Mouse (Mus musculus): ENCODE data around the gene Acin1. TPM values are rescaled to one million over a fixed set of nuclear protein-coding genes. Genes with fewer than 3 reads are reported as not detected.

Gene Acin1
- total and polyA plus RNA-seq, 2 experiments from 2014 or later = 56.0 to 69.7 TPM

GRCm38 (mm10) chr14:54638210-54638609 is 48.5 kb downstream of the Acin1 start:
- H3K36me3 ChIP-seq (replicated peaks; ENCODE audit: control insufficient read depth, insufficient read depth, low read length) = peaks cover 16% of the 10 kb centered on the region
- no peaks in the 10 kb centered on the region for H3K27me3 ChIP-seq (ENCODE audit: control insufficient read depth, insufficient read depth, low read length)
- H3K27ac ChIP-seq (ENCODE audit: low read depth) = no peak overlapping the region
- H3K4me2 ChIP-seq (ENCODE audit: low read depth, low read length) = no peak overlapping the region
- H3K9ac ChIP-seq (replicated peaks; ENCODE audit: low read depth, low read length) = no peak overlapping the region
- WGBS = 65% methylated on average over 5 of the region's 5 CpGs
- DNase-seq (ENCODE audit: low spot score) (no peak), ATAC-seq (ENCODE audit: insufficient read depth, low read depth) (no peak)
- no peaks in the 10 kb centered on the region for H3K9me3 ChIP-seq (replicated peaks; ENCODE audit: control insufficient read depth, low read length)
- no peak overlapping the region for H3K4me3 ChIP-seq (ENCODE audit: low read depth, low read length)
- TF ChIP-seq EP300 (IDR thresholded peaks at IDR 0.05; ENCODE audit: low read depth) = no peak
- TF ChIP-seq CTCF (IDR thresholded peaks at IDR 0.05; ENCODE audit: low read depth) = peak; percentile 17; the same call in 1 of the 2 replicates
- H3K4me1 ChIP-seq (ENCODE audit: control insufficient read depth, insufficient read depth) = no peaks in the 10 kb centered on the region

DNA sequence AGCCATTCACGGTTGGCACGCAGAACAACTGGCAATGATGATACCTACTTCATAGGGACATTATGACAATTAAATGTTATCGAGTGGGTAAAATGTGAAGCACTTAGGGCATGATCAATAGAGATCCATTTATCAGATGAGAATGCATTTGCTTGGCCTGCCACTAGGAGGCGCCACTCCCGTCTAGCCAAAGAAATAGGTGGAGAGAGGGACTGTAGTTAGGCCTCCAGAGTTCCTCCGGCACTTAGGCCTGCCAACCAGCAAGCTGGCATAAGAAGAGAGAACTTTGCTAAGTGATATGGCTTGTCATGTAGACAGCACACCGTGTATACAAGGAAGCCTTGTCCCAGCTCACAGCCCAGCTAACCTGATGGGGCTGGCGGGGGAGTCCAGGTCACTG is 49.8 kb downstream of the Acin1 start:
- Histone ChIP-seq H3K4me3 (ENCODE audit: low read depth, low read length) (no peak overlapping the region), H3K9ac (replicated peaks; ENCODE audit: low read depth, low read length) (no peak overlapping the region), H3K36me3 (replicated peaks; ENCODE audit: control insufficient read depth, insufficient read depth, low read length) (peaks cover 9% of the 10 kb centered on the region; the same call in 1 of the 2 replicates), H3K4me2 (ENCODE audit: low read depth, low read length) (no peak overlapping the region), H3K4me1 (ENCODE audit: control insufficient read depth, insufficient read depth) (no peaks in the 10 kb centered on the region), H3K9me3 (replicated peaks; ENCODE audit: control insufficient read depth, low read length) (no peaks in the 10 kb centered on the region), H3K27me3 (ENCODE audit: control insufficient read depth, insufficient read depth, low read length) (no peaks in the 10 kb centered on the region), H3K27ac (ENCODE audit: low read depth) (no peak overlapping the region)
- TF ChIP-seq EP300 (IDR thresholded peaks at IDR 0.05; ENCODE audit: low read depth) = no peak
- peak; percentile 71 for TF ChIP-seq CTCF (IDR thresholded peaks at IDR 0.05; ENCODE audit: low read depth)
- 53% methylated on average over 8 of the region's 8 CpGs for WGBS
- ATAC-seq (ENCODE audit: insufficient read depth, low read depth) = no peak
- DNase-seq (ENCODE audit: low spot score) = peak; percentile 35

DNA sequence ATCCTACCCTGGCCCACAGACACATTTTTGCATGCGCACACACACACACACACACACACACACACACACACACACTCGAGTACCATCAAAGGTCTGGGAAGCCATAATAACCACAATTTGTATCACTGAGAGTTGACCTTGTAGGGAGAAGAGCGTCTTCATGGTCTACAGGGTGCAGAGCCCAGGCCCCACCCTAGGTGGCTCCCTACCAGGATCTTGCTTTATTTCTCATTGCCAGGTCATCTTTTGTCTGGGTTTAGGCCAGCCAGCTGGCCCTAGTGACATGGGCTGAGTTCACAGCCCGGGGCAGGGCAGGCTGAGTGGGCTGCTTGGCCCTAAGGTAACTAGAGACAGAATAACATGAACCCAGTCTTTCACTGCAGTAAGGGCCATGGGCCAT is 52.5 kb downstream of the Acin1 start:
- TF ChIP-seq EP300 (IDR thresholded peaks at IDR 0.05; ENCODE audit: low read depth) (no peak), CTCF (IDR thresholded peaks at IDR 0.05; ENCODE audit: low read depth) (peak; percentile 16; the same call in 1 of the 2 replicates)
- Histone ChIP-seq H3K27me3 (ENCODE audit: control insufficient read depth, insufficient read depth, low read length) (no peaks in the 10 kb centered on the region), H3K4me1 (ENCODE audit: control insufficient read depth, insufficient read depth) (no peaks in the 10 kb centered on the region), H3K4me3 (ENCODE audit: low read depth, low read length) (no peak overlapping the region), H3K36me3 (replicated peaks; ENCODE audit: control insufficient read depth, insufficient read depth, low read length) (peaks cover 8% of the 10 kb centered on the region; the same call in 1 of the 2 replicates), H3K4me2 (ENCODE audit: low read depth, low read length) (no peak overlapping the region), H3K27ac (ENCODE audit: low read depth) (no peak overlapping the region), H3K9ac (replicated peaks; ENCODE audit: low read depth, low read length) (no peak overlapping the region), H3K9me3 (replicated peaks; ENCODE audit: control insufficient read depth, low read length) (no peaks in the 10 kb centered on the region)
- DNase-seq (ENCODE audit: low spot score) (no peak), ATAC-seq (ENCODE audit: insufficient read depth, low read depth) (no peak)
- WGBS = 75% methylated on average over 4 of the region's 4 CpGs

DNA sequence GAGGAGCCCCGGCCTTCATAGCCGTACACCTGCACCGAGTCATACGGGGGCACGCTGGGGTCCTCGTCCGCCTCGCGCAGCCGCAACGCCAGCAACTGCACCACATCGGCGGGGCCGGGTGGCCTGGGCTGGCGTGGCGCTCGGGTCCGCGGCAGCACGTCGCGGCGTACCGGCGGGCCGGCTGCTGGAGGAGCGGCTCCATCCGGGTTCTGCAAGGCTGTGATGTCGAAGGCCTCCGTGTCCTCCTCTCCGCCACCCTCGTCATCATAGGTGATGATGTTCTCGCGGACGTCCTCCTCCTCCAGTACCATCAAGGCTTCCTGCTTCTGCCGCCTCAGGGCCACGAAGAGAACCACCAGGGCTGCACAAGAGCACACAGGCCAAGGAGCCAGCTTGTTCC is 54.5 kb downstream of the Acin1 start:
- TF ChIP-seq CTCF (IDR thresholded peaks at IDR 0.05; ENCODE audit: low read depth) (no peak), EP300 (IDR thresholded peaks at IDR 0.05; ENCODE audit: low read depth) (no peak)

DNA sequence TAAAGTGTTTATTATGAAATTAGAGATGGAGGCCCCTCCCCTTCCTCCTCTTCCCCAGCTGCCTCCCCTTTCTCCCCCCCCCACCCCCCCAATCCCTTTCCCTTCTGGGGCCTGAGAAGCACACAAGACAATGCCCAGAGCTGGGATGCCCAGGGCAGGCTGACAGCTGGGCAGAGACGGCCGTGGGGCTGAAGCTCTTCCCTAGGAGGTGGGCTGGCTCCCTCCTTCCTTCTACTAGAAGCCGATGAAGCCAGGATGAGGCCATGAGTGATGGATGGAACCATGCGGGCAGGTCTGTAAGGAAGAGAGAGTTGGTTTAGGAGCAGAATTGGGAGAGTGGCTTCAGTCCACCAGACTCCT is 55.5 kb downstream of the Acin1 start:
- Histone ChIP-seq H3K27me3 (ENCODE audit: control insufficient read depth, insufficient read depth, low read length) (no peaks in the 10 kb centered on the region), H3K4me3 (ENCODE audit: low read depth, low read length) (no peak overlapping the region), H3K9ac (replicated peaks; ENCODE audit: low read depth, low read length) (no peak overlapping the region), H3K4me2 (ENCODE audit: low read depth, low read length) (no peak overlapping the region), H3K4me1 (ENCODE audit: control insufficient read depth, insufficient read depth) (no peaks in the 10 kb centered on the region), H3K36me3 (replicated peaks; ENCODE audit: control insufficient read depth, insufficient read depth, low read length) (peaks cover 8% of the 10 kb centered on the region; the same call in 1 of the 2 replicates), H3K27ac (ENCODE audit: low read depth) (no peak overlapping the region), H3K9me3 (replicated peaks; ENCODE audit: control insufficient read depth, low read length) (no peaks in the 10 kb centered on the region)
- TF ChIP-seq EP300 (IDR thresholded peaks at IDR 0.05; ENCODE audit: low read depth) (no peak), CTCF (IDR thresholded peaks at IDR 0.05; ENCODE audit: low read depth) (no peak)
- no peak for DNase-seq (ENCODE audit: low spot score)
- ATAC-seq (ENCODE audit: insufficient read depth, low read depth) = no peak
- WGBS = 78% methylated on average over 4 of the region's 4 CpGs

More for the DNA sequence above, 54.5 kb downstream of the Acin1 start:
- WGBS = 88% methylated on average over 37 of the region's 37 CpGs
- no peaks in the 10 kb centered on the region for H3K9me3 ChIP-seq (replicated peaks; ENCODE audit: control insufficient read depth, low read length)
- H3K27me3 ChIP-seq (ENCODE audit: control insufficient read depth, insufficient read depth, low read length) = no peaks in the 10 kb centered on the region
- no peak overlapping the region for H3K27ac ChIP-seq (ENCODE audit: low read depth)
- H3K4me2 ChIP-seq (ENCODE audit: low read depth, low read length) = no peak overlapping the region
- ATAC-seq (ENCODE audit: insufficient read depth, low read depth) (no peak), DNase-seq (ENCODE audit: low spot score) (no peak)
- no peak overlapping the region for H3K9ac ChIP-seq (replicated peaks; ENCODE audit: low read depth, low read length)
- H3K4me1 ChIP-seq (ENCODE audit: control insufficient read depth, insufficient read depth) = no peaks in the 10 kb centered on the region
- H3K4me3 ChIP-seq (ENCODE audit: low read depth, low read length) = no peak overlapping the region
- H3K36me3 ChIP-seq (replicated peaks; ENCODE audit: control insufficient read depth, insufficient read depth, low read length) = peaks cover 8% of the 10 kb centered on the region; the same call in 1 of the 2 replicates

DNA sequence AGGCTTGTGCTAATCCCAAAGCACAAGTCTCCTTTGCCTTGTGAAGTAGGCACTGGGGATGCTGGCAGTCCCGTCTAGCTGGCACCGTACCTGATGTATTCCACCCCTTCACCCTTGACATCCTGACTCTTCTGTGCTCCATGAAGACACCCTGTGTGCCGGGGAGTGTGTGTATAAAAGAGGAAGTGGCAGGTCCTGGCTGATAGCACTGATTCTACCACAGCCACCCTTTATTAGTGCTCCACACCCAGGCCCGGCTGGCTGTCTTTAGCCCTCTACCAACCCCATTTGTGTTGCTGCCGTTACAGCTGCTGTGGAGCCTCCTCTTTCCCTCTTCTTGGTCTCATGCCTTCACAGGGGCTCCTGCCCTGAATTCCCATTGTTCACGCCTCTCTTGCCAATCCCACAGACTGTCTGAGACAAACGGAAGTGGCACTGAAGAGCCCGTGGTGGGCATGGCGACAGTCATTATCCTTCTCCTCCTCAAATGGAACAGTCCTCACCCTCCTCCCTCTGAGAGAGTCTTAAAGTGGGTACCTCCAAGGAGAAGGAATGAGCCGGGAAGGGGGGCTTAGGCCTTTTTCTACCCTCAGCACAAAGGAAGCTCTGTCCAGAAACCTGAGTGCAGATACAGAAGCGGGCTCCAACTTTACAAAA is 56.0 kb downstream of the Acin1 start:
- no peak overlapping the region for H3K9ac ChIP-seq (replicated peaks; ENCODE audit: low read depth, low read length)
- no peak for ATAC-seq (ENCODE audit: insufficient read depth, low read depth)
- no peaks in the 10 kb centered on the region for H3K27me3 ChIP-seq (ENCODE audit: control insufficient read depth, insufficient read depth, low read length)
- no peak overlapping the region for H3K4me3 ChIP-seq (ENCODE audit: low read depth, low read length)
- peaks cover 8% of the 10 kb centered on the region; the same call in 1 of the 2 replicates for H3K36me3 ChIP-seq (replicated peaks; ENCODE audit: control insufficient read depth, insufficient read depth, low read length)
- no peak for TF ChIP-seq CTCF (IDR thresholded peaks at IDR 0.05; ENCODE audit: low read depth)
- TF ChIP-seq EP300 (IDR thresholded peaks at IDR 0.05; ENCODE audit: low read depth) = no peak
- no peak overlapping the region for H3K4me2 ChIP-seq (ENCODE audit: low read depth, low read length)
- H3K9me3 ChIP-seq (replicated peaks; ENCODE audit: control insufficient read depth, low read length) = no peaks in the 10 kb centered on the region
- no peak overlapping the region for H3K27ac ChIP-seq (ENCODE audit: low read depth)
- WGBS = 75% methylated on average over 11 of the region's 11 CpGs
- no peak for DNase-seq (ENCODE audit: low spot score)
- H3K4me1 ChIP-seq (ENCODE audit: control insufficient read depth, insufficient read depth) = no peaks in the 10 kb centered on the region

Measured in heart, postnatal 0 days (tissue).